Mouse (Mus musculus): ENCODE measurements around the gene Fggy.

The Fggy gene

GRCm38 (mm10) chr4:95729142-95729826, 172.0 kb downstream of the Fggy start:
- DNase-seq (ENCODE audit: low spot score in 2 of 2) = no peak

GRCm38 (mm10) chr4:95731110-95731509, 173.8 kb downstream of the Fggy start:
- DNase-seq (ENCODE audit: low spot score in 2 of 2) = no peak

GRCm38 (mm10) chr4:95733397-95734249, 176.3 kb downstream of the Fggy start:
- no peak for DNase-seq (ENCODE audit: low spot score in 2 of 2)

GRCm38 (mm10) chr4:95735967-95736366, 178.7 kb downstream of the Fggy start:
- DNase-seq (ENCODE audit: low spot score in 2 of 2) = no peak

GRCm38 (mm10) chr4:95736674-95737073, 179.4 kb downstream of the Fggy start:
- no peak for DNase-seq (ENCODE audit: low spot score in 2 of 2)

GRCm38 (mm10) chr4:95738179-95738578, 180.9 kb downstream of the Fggy start:
- DNase-seq (ENCODE audit: low spot score in 2 of 2) = no peak

GRCm38 (mm10) chr4:95738725-95739124, 181.4 kb downstream of the Fggy start:
- DNase-seq (ENCODE audit: low spot score in 2 of 2) = no peak

- no peak for DNase-seq (ENCODE audit: low spot score in 2 of 2)
These were observed 183.9 kb downstream of the Fggy start for GRCm38 (mm10) chr4:95741115-95741734.

- DNase-seq (ENCODE audit: low spot score in 2 of 2) = peak in 1 of 2 experiments; percentile 33
These were observed 185.7 kb downstream of the Fggy start for GRCm38 (mm10) chr4:95742986-95743385.

- no peak for DNase-seq (ENCODE audit: low spot score in 2 of 2)
These were observed 189.6 kb downstream of the Fggy start for GRCm38 (mm10) chr4:95746954-95747353.

GRCm38 (mm10) chr4:95747415-95748202, 190.3 kb downstream of the Fggy start:
- no peak for DNase-seq (ENCODE audit: low spot score in 2 of 2)

- DNase-seq (ENCODE audit: low spot score in 2 of 2) = no peak
These were observed 192.9 kb downstream of the Fggy start for GRCm38 (mm10) chr4:95750186-95750585.

GRCm38 (mm10) chr4:95752538-95753188, 195.4 kb downstream of the Fggy start:
- no peak for DNase-seq (ENCODE audit: low spot score in 2 of 2)

GRCm38 (mm10) chr4:95759027-95759731, 201.9 kb downstream of the Fggy start:
- DNase-seq (ENCODE audit: low spot score in 2 of 2) = no peak

GRCm38 (mm10) chr4:95765359-95765758, 208.1 kb downstream of the Fggy start:
- DNase-seq (ENCODE audit: low spot score in 2 of 2) = no peak

- DNase-seq (ENCODE audit: low spot score in 2 of 2) = no peak
These were observed 213.2 kb downstream of the Fggy start for GRCm38 (mm10) chr4:95770469-95770868.

- DNase-seq (ENCODE audit: low spot score in 2 of 2) = no peak
These were observed 214.2 kb downstream of the Fggy start for GRCm38 (mm10) chr4:95771542-95771941.

- no peak for DNase-seq (ENCODE audit: low spot score in 2 of 2)
These were observed 214.6 kb downstream of the Fggy start for GRCm38 (mm10) chr4:95771945-95772344.

GRCm38 (mm10) chr4:95772663-95773062, 215.4 kb downstream of the Fggy start:
- no peak for DNase-seq (ENCODE audit: low spot score in 2 of 2)

GRCm38 (mm10) chr4:95775574-95775973, 218.3 kb downstream of the Fggy start:
- no peak for DNase-seq (ENCODE audit: low spot score in 2 of 2)

GRCm38 (mm10) chr4:95777839-95778238, 220.5 kb downstream of the Fggy start:
- no peak for DNase-seq (ENCODE audit: low spot score in 2 of 2)

All from left cerebral cortex, adult 9 months (tissue).